Mouse (Mus musculus) neural tube, embryonic 13.5 days (tissue): ENCODE results near the gene Car5b. TPM values are rescaled to one million over a fixed set of nuclear protein-coding genes. Genes with fewer than 3 reads are reported as not detected.

Source experiments
- ATAC-seq: fragments of 200-750 bp; cut with Nextera tagmentation; 2 replicates; pipeline ENCODE4 v1.8.0; 2017; ENCODE audit warnings: low read depth, mild to moderate bottlenecking, moderate TSS enrichment, moderate library complexity
- H3K27ac ChIP-seq: fragments of 300-500 bp; sonication (generic); replicated peaks from 2 replicates; pipeline ENCODE4 v1.5.1; 2015; ENCODE audit warnings: moderate library complexity, mild to moderate bottlenecking, inconsistent platforms
- H3K27me3 ChIP-seq: fragments of 300-500 bp; sonication (generic); 2 replicates; pipeline ENCODE4 v1.6.1; 2015; ENCODE audit warnings: mild to moderate bottlenecking, inconsistent platforms
- H3K36me3 ChIP-seq: fragments of 300-500 bp; sonication (generic); 2 replicates; pipeline ENCODE4 v1.6.1; 2015; ENCODE audit warnings: mild to moderate bottlenecking, inconsistent platforms
- H3K4me1 ChIP-seq: fragments of 300-500 bp; sonication (generic); replicated peaks from 2 replicates; pipeline ENCODE4 v1.6.1; 2015; ENCODE audit warnings: inconsistent platforms
- H3K4me2 ChIP-seq: fragments of 300-500 bp; sonication (generic); 2 replicates; pipeline ENCODE4 v1.6.1; 2015; ENCODE audit warnings: inconsistent platforms, mild to moderate bottlenecking, moderate library complexity
- H3K4me3 ChIP-seq: fragments of 300-500 bp; sonication (generic); 2 replicates; pipeline ENCODE4 v1.5.1; 2015; ENCODE audit warnings: mild to moderate bottlenecking, inconsistent platforms
- H3K9ac ChIP-seq: fragments of 300-500 bp; sonication (generic); 2 replicates; pipeline ENCODE4 v1.6.1; 2015; ENCODE audit warnings: moderate library complexity, mild to moderate bottlenecking, inconsistent platforms
- H3K9me3 ChIP-seq: fragments of 300-500 bp; sonication (generic); 2 replicates; pipeline ENCODE4 v1.6.1; 2016; ENCODE audit warnings: inconsistent platforms
- WGBS: fragments of 180-500 bp; shearing (Covaris S2); methylation state at CpG from one replicate; pipeline ENCODE4 v1.1.7; 2015; 5-methylcytosine and 5-hydroxymethylcytosine counted together
- polyA plus RNA-seq: library from polyadenylated mRNA; unstranded; fragments of >200 nt; fragmentation: Nextera tagmentation; extraction: Ambion mirVana; gene quantifications from 2 replicates; pipeline ENCODE4 v1.2.1, GENCODE M21; 2015

Car5b gene
- polyA plus RNA-seq, result 0.50 and 0.73 TPM in 2 replicates

DNA sequence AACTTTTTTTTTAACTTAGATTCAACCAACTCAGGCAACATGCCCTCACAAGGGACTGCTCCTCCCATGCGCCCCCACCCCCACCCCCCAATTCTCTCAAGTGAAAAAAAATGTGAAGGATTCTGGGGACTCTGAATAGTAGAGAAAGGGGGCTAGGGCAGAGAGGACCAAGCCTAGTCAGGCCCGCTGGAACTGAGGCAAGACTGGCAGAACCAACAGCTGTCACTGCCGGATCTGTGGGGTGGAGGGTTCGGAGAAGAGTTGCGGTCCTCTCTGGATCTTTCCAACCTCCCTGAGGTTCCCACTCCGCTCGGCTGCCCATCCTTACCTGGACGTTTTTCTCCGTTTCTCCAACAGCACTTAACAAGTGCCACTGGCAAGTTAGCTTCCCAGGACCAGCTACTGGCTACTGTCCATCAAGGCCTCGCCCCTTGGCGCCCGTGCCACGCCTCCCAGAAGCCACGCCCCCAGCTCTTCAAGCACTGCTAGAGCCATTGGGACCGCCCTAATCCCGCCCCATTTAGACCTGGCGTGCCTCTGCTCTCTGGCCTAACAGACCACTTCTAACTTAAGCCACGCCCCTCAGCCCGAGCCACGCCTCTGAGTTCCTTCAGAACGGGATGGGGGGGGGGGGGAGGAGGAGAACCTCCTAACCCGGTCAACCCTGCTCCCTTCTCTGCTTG lies at the start of gene Car5b:
Gene Car5b (minus strand): TSS at position 391 of the 683 bp plus-strand sequence.
- Histone ChIP-seq H3K36me3 (no peaks in the 10 kb centered on the region), H3K9ac (no peak within 1 kb of the TSS), H3K4me2 (peak within 1 kb of the TSS; percentile 53), H3K4me1 (no peaks in the 10 kb centered on the region), H3K4me3 (peak within 1 kb of the TSS; percentile 28), H3K9me3 (no peaks in the 10 kb centered on the region), H3K27me3 (peaks cover 16% of the 10 kb centered on the region), H3K27ac (no peak within 1 kb of the TSS)
- ATAC-seq, result peak; percentile 93
- WGBS, result 16% methylated on average over 18 of the region's 22 CpGs

GRCm38 (mm10) chrX:164076040-164076775 lies 48.4 kb upstream of the Car5b start, which contains the start of gene Siah1b:
TSS of gene Siah1b (minus strand) at chrX:164076493.
- 38% methylated on average over 54 of the region's 54 CpGs for WGBS
- Histone ChIP-seq H3K36me3 (peaks cover 3% of the 10 kb centered on the region; the same call in 1 of the 2 replicates), H3K4me1 (peaks cover 6% of the 10 kb centered on the region), H3K9me3 (no peaks in the 10 kb centered on the region), H3K27ac (peak within 1 kb of the TSS; percentile 89), H3K27me3 (peaks cover 23% of the 10 kb centered on the region), H3K9ac (peak within 1 kb of the TSS; percentile 62), H3K4me3 (peak within 1 kb of the TSS; percentile 54), H3K4me2 (peak within 1 kb of the TSS; percentile 74)
- ATAC-seq, result peak; percentile 100

DNA sequence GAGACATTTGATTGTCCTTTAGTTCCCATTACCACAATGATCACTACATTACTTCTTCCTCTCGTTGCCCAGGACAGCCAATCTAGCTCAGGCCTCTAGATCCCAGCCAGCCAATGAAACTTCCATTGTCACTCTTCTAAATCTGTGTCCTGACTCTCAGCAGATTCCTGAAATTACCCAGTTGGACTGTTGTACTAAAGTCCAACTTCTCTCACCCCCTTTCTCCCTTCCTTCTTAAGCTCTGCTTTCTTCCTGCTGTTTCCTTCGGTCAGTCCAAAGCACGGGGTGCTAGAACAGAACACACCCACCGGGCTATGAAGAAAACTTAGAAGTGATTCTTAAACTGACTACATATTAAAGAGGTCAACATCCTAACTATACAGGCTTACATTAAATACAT lies 41.2 kb upstream of the Car5b start:
- ATAC-seq, result no peak
- peaks cover 3% of the 10 kb centered on the region; the same call in 1 of the 2 replicates for H3K36me3 ChIP-seq
- no peak overlapping the region for H3K9ac ChIP-seq
- H3K4me2 ChIP-seq, result no peak overlapping the region
- no peak overlapping the region for H3K4me3 ChIP-seq
- H3K27ac ChIP-seq, result no peak overlapping the region
- no peaks in the 10 kb centered on the region for H3K4me1 ChIP-seq
- no peaks in the 10 kb centered on the region for H3K27me3 ChIP-seq
- WGBS, result 87% methylated on average over 4 of the region's 4 CpGs
- H3K9me3 ChIP-seq, result no peaks in the 10 kb centered on the region

DNA sequence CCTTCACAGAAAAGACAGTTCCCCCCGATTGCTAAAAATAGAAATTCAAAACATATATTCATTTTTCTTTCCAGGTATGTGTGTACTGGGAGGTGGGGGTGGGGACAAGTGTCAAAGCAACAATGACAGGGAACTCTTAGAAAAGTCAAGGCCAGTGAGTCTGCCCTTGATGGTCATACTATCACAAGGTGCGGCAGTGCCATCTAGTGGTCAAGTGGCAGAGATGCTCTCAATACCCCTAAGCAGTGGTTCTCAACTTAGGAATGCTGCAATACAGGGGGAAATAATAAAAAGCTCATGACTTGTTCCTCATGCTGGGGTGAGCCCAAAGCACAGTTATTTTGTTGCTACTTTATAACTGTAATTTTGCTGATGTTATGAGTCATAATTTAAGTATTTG lies 38.4 kb upstream of the Car5b start:
- Histone ChIP-seq H3K4me3 (no peak overlapping the region), H3K27ac (no peak overlapping the region), H3K36me3 (no peaks in the 10 kb centered on the region), H3K4me2 (no peak overlapping the region), H3K9me3 (no peaks in the 10 kb centered on the region), H3K27me3 (peaks cover 10% of the 10 kb centered on the region), H3K9ac (no peak overlapping the region), H3K4me1 (no peaks in the 10 kb centered on the region)
- ATAC-seq, result no peak
- WGBS, result 13% methylated on average over 2 of the region's 2 CpGs

DNA sequence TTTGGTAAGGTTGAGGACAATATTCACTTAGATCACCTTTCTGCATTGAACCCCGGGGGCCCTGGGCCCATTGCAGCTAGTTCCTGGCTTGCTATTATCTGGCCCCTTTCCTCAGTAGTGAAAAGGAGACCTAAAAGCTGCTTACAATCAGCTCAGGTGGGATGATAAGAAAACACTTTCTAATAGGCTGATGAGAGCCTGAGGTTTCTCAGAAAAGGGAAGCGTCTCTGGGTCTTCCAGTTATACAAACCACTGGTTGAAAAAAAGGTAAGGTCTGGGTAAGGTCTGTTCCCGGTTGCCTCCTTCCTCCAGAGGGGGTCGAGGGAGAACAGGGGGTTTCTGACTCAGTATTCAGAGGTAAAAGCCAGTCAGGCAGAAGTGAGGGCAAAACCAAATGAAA lies 31.3 kb upstream of the Car5b start:
- Histone ChIP-seq H3K27me3 (peaks cover 32% of the 10 kb centered on the region), H3K27ac (no peak overlapping the region), H3K36me3 (no peaks in the 10 kb centered on the region), H3K4me3 (no peak overlapping the region), H3K4me2 (no peak overlapping the region), H3K4me1 (no peaks in the 10 kb centered on the region), H3K9me3 (no peaks in the 10 kb centered on the region), H3K9ac (no peak overlapping the region)
- ATAC-seq, result no peak
- 80% methylated on average over 4 of the region's 4 CpGs for WGBS

GRCm38 (mm10) chrX:164058523-164058922 lies 30.7 kb upstream of the Car5b start:
- Histone ChIP-seq H3K9me3 (no peaks in the 10 kb centered on the region), H3K4me1 (no peaks in the 10 kb centered on the region), H3K4me2 (no peak overlapping the region), H3K9ac (no peak overlapping the region), H3K27me3 (peaks cover 32% of the 10 kb centered on the region), H3K27ac (no peak overlapping the region), H3K36me3 (no peaks in the 10 kb centered on the region), H3K4me3 (no peak overlapping the region)
- no peak for ATAC-seq
- 89% methylated on average over 3 of the region's 3 CpGs for WGBS

DNA sequence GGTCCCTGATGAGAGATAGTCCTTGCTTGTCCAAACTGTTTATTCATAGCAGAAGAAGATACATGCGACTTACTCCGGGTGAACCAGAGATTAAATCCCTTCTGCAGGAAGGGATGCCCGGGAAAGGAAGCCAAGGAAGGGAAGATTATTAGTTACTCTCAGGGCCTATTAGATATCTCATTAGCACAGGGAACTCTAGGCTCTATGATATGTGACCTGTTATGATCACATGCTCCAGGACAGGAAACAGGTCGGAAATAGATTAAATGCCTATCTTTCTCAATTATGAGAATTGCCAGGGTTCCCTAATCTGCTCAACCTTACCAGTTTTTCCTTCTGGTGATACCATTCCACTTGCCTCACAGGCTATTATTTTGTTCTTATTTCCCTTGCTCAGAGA lies 27.9 kb upstream of the Car5b start:
- Histone ChIP-seq H3K36me3 (no peaks in the 10 kb centered on the region), H3K4me3 (no peak overlapping the region), H3K4me1 (no peaks in the 10 kb centered on the region), H3K27ac (no peak overlapping the region), H3K4me2 (no peak overlapping the region), H3K9ac (no peak overlapping the region), H3K27me3 (peaks cover 18% of the 10 kb centered on the region), H3K9me3 (no peaks in the 10 kb centered on the region)
- no peak for ATAC-seq
- WGBS, result 94% methylated on average over 4 of the region's 4 CpGs

GRCm38 (mm10) chrX:164046736-164047135 lies 18.9 kb upstream of the Car5b start:
- no peak for ATAC-seq
- H3K27me3 ChIP-seq, result 0 out of 2 replicates have a peak, but pooled peaks cover 6% of the 10 kb centered on the region
- no peak overlapping the region for H3K9ac ChIP-seq
- no peaks in the 10 kb centered on the region for H3K4me1 ChIP-seq
- H3K4me3 ChIP-seq, result no peak overlapping the region
- 70% methylated on average over 2 of the region's 2 CpGs for WGBS
- H3K9me3 ChIP-seq, result no peaks in the 10 kb centered on the region
- no peaks in the 10 kb centered on the region for H3K36me3 ChIP-seq
- no peak overlapping the region for H3K4me2 ChIP-seq
- no peak overlapping the region for H3K27ac ChIP-seq

DNA sequence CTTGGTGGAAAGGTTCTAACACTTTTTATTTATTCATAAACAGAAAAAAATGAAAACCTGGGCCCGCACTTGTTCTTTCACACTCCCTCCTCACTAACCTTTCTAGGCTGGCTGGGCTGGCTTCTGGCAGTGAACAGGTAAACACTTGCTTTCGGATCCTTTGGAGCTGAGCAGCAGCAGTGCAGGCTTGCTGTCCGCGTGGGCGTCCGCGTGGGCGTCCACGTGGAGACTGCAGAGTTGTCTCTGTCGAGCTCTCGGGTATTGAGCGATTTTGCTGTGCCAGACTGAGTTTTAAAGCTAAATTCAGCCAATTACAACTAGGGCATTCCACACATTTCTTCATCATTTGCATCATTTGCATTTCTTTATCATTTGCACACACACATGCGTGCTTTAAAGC lies 14.3 kb upstream of the Car5b start:
- 75% methylated on average over 13 of the region's 13 CpGs for WGBS

DNA sequence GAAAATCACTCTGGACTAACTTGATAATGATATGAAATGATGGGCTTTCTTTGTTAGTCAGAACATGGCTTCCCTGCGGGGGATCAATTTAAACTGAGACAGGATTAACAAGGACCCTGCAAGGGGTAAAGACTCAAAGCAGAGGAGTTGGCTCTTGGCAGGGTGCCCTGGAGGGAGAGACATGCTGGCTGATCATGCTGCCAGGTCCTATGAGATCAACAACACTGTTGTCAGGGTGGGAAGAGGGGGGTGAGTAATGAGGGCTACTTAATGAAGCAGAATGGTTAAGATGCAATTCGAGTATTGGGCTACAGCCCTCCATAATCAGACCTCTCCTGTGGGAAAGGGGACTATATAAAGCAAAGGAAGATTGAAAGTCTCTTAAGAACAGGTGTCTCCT lies 11.1 kb upstream of the Car5b start:
- H3K9me3 ChIP-seq, result no peaks in the 10 kb centered on the region
- peaks cover 11% of the 10 kb centered on the region; the same call in 1 of the 2 replicates for H3K27me3 ChIP-seq
- no peaks in the 10 kb centered on the region for H3K4me1 ChIP-seq
- no peak for ATAC-seq
- H3K4me2 ChIP-seq, result no peak overlapping the region
- H3K36me3 ChIP-seq, result no peaks in the 10 kb centered on the region
- H3K27ac ChIP-seq, result no peak overlapping the region
- no peak overlapping the region for H3K4me3 ChIP-seq
- H3K9ac ChIP-seq, result no peak overlapping the region
- 45% methylated on average over 2 of the region's 2 CpGs for WGBS

More for the DNA sequence above, 14.3 kb upstream of the Car5b start:
- no peaks in the 10 kb centered on the region for H3K36me3 ChIP-seq
- H3K9me3 ChIP-seq, result no peaks in the 10 kb centered on the region
- H3K4me1 ChIP-seq, result no peaks in the 10 kb centered on the region
- H3K4me2 ChIP-seq, result no peak overlapping the region
- H3K4me3 ChIP-seq, result no peak overlapping the region
- H3K27ac ChIP-seq, result no peak overlapping the region
- H3K27me3 ChIP-seq, result peaks cover 11% of the 10 kb centered on the region; the same call in 1 of the 2 replicates
- no peak overlapping the region for H3K9ac ChIP-seq
- ATAC-seq, result no peak

GRCm38 (mm10) chrX:164035931-164036330 lies 8.1 kb upstream of the Car5b start:
- Histone ChIP-seq H3K9ac (no peak overlapping the region), H3K9me3 (no peaks in the 10 kb centered on the region), H3K4me1 (no peaks in the 10 kb centered on the region), H3K4me3 (no peak overlapping the region), H3K36me3 (no peaks in the 10 kb centered on the region), H3K4me2 (no peak overlapping the region), H3K27ac (no peak overlapping the region), H3K27me3 (peaks cover 14% of the 10 kb centered on the region; the same call in 1 of the 2 replicates)
- 87% methylated on average over 7 of the region's 7 CpGs for WGBS
- no peak for ATAC-seq

- Histone ChIP-seq H3K36me3 (no peaks in the 10 kb centered on the region), H3K9ac (no peak overlapping the region), H3K4me2 (no peak overlapping the region), H3K27ac (no peak overlapping the region), H3K27me3 (peaks cover 14% of the 10 kb centered on the region; the same call in 1 of the 2 replicates), H3K4me1 (no peaks in the 10 kb centered on the region), H3K4me3 (no peak overlapping the region), H3K9me3 (no peaks in the 10 kb centered on the region)
- WGBS, result 84% methylated on average over 2 of the region's 2 CpGs
- no peak for ATAC-seq
Observed at GRCm38 (mm10) chrX:164035401-164035800, 7.6 kb upstream of the Car5b start.
